Mouse (Mus musculus): ENCODE measurements around the gene Znrf4.
"Not testable (repeated sequence)": the region's sequence is repeated elsewhere in the genome, so short reads cannot be mapped to it uniquely, and the experiment has no call there.

The Znrf4 gene

GRCm38 (mm10) chr17:56522744-56523143, 10.5 kb upstream of the Znrf4 start:
- no peak for DNase-seq

GRCm38 (mm10) chr17:56515690-56516410, 3.6 kb upstream of the Znrf4 start:
- DNase-seq: no peak

GRCm38 (mm10) chr17:56514916-56515315, 2.7 kb upstream of the Znrf4 start:
- DNase-seq: no peak

GRCm38 (mm10) chr17:56514330-56514729, 2.1 kb upstream of the Znrf4 start:
- no peak for DNase-seq

- DNase-seq: no peak
Measured at GRCm38 (mm10) chr17:56511707-56512090, 532 bp downstream of the Znrf4 start.

GRCm38 (mm10) chr17:56510970-56511706, 1.1 kb downstream of the Znrf4 start:
- DNase-seq: no peak

- DNase-seq: no peak
Measured at GRCm38 (mm10) chr17:56510473-56510969, 1.7 kb downstream of the Znrf4 start.

GRCm38 (mm10) chr17:56509707-56510472, 2.3 kb downstream of the Znrf4 start:
- no peak for DNase-seq

GRCm38 (mm10) chr17:56509021-56509640, 3.1 kb downstream of the Znrf4 start:
- no peak for DNase-seq

- DNase-seq: peak; percentile 94
Measured at GRCm38 (mm10) chr17:56507161-56508068, 4.8 kb downstream of the Znrf4 start.

- DNase-seq: no peak
Measured at GRCm38 (mm10) chr17:56506417-56507065, 5.7 kb downstream of the Znrf4 start.

- no peak for DNase-seq
Measured at GRCm38 (mm10) chr17:56505401-56505800, 6.8 kb downstream of the Znrf4 start.

GRCm38 (mm10) chr17:56502526-56502925, 9.7 kb downstream of the Znrf4 start:
- DNase-seq: peak in 1 of 2 experiments; percentile 29

- not testable (repeated sequence) for DNase-seq
Measured at GRCm38 (mm10) chr17:56501635-56502400, 10.4 kb downstream of the Znrf4 start.

GRCm38 (mm10) chr17:56499229-56499628, 13.0 kb downstream of the Znrf4 start:
- no peak for DNase-seq

GRCm38 (mm10) chr17:56494480-56494879, 17.8 kb downstream of the Znrf4 start:
- no peak for DNase-seq

- no peak for DNase-seq
Measured at GRCm38 (mm10) chr17:56493841-56494240, 18.4 kb downstream of the Znrf4 start.

GRCm38 (mm10) chr17:56490438-56491152, 21.6 kb downstream of the Znrf4 start:
- no peak for DNase-seq

GRCm38 (mm10) chr17:56488028-56488427, 24.2 kb downstream of the Znrf4 start:
- no peak for DNase-seq

- peak in 1 of 2 experiments; percentile 47 for DNase-seq
Measured at GRCm38 (mm10) chr17:56487441-56487888, 24.8 kb downstream of the Znrf4 start.

All from kidney, adult 8-10 months (tissue).